Mouse (Mus musculus): ENCODE measurements around the gene Itgb8.

Itgb8 gene

DNA sequence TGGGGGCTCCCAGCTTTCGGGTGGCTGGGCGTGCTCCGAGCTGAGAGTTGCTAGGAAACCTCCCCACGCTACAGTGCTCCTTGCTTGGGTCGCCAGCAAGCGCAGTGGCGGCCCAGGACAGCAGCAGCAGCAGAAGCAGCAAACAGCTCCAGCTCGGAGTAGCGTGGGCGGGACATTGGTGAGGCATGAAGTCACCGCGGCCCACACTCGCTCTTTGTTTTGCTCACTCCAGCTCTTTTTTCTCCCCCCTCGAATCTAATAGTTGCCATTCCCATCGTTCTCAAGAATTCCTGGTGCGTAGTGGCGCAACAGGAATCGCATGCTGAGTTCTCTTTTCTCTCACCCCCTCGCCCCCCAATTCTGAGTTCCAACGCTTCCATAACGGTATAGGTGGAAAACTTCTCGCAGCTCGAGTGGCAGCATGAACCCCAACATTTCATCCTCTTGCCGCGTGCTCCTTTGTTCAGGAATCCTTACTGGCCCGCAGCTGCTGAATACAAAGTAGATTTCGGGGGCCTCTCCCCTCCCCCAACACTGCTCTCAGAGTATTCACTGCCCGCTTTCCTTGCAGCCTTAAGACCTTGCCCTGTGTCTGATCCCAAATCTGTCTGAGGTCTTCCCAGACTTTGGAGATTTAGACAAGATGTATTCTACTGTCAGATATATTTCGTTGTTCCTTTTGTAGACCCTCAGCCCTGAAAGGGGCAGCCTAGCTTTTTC, at the start of gene Itgb8:
TSS of gene Itgb8 (minus strand) at position 107 of the 720 bp plus-strand sequence.
- DNase-seq (ENCODE audit: low read depth, low spot score): peak; percentile 48

DNA sequence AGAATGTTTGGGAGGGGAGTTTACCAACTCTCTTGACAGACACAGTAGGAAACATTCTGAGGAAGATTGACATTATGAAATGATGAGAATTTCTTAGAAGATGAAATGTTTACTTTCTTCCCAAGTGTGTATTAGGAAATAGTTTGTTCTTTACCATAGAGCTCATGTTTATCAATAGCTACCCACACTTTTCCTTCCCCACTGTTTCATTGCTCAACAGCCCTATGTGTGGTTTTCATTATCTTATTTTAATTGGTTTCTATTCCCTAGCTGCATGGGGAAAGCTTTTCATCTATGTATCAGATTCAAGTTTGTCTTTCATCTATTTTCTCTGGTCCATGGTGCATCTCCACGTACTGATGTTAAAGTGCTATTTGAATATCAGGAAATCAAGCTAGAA, 37.7 kb upstream of the Itgb8 start:
- no peak for DNase-seq (ENCODE audit: low read depth, low spot score)

DNA sequence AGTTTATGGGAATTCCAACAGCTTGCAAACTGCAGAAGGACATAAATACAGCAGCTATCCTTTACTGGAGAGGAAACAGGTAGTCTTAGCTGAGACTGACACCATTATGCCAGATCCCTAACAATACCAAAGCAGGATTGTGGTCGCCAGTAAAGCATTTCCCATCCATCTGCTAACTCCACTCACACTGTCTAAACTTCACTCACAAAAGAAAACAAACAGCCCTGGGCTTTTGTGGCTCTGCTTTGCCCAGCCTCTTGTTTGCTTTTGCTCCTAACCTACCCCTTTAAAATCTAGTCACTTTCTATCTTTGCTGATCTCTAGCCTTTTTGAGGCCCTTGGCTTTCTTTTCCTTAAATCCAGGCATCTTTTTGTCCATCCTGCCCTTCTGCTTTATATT, 35.0 kb upstream of the Itgb8 start:
- no peak for DNase-seq (ENCODE audit: low read depth, low spot score)

DNA sequence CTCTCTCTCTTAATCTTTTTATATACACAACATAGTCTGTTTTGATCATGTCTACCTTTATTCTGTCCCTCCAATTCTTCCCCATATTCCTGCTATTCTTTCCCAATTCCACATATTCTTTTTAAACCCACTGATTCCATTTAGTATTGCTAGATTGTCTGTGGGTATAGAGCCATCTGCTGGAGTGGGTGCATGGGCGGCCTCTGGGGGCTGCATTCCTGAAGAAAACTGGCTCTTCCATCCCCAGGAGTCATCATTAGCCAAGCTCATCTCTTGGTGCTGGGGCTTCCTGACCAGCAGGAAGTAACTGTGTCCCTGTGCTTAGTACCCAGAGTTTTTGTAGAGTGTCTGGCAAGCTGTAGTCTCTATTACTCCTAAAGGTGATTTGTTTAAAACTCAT, 33.4 kb upstream of the Itgb8 start:
- no peak for DNase-seq (ENCODE audit: low read depth, low spot score)

DNA sequence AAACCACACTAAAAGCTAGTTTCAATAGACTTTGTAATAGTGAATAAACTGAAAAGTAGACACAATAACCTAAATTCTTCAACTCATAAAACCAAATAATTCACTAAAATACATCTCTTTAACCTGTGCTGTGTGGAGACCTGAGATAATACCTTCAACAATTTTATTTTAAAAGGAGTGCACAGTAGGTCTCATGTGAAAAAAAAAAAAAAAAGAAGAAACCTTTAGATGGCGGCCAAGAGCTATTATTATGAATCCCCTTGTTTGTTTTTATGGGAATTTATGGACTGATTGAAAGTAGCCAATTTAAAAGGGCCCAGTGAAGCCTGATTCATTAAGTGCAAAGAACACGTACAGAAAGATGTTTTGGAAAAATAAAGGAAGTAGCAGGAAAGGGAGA, 31.4 kb upstream of the Itgb8 start:
- no peak for DNase-seq (ENCODE audit: low read depth, low spot score)

DNA sequence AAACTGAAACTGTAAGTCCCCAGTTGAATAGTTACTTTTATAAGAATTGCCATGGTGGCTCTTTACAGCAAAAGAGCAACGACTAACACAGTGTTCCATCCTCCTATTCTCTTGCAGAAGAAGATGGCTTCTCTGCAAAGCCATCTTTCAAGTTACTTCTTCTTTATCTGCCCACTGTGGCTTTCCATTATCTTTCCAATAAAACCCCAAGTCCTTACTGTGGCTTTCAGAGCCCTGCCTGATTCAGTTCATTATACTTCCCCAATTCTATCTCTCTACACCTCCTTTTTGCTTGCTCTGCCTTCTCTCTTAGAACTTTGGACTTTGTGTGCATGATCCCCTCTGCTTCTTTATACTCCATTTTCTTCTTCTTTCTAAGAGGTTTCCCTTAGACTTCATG, 30.1 kb upstream of the Itgb8 start:
- DNase-seq (ENCODE audit: low read depth, low spot score): no peak

DNA sequence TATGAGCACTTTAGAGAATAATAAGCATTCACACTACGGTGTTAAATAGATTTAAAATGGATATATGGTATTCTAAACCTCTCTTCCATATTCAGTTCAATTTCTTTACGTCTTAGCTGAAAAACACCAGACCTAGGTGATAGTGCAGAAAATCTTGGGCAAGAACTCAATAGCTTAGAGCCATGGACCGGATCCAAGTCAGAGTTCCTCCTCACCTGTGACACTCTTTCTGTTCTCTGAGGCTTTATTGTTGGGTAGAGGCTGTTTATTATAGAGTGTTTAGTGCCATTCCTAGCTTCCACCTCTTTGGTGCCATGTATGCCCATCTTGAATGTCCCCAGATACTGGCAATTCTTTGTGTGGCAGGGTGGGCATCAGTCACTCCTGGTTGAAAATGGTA, 25.9 kb upstream of the Itgb8 start:
- no peak for DNase-seq (ENCODE audit: low read depth, low spot score)

DNA sequence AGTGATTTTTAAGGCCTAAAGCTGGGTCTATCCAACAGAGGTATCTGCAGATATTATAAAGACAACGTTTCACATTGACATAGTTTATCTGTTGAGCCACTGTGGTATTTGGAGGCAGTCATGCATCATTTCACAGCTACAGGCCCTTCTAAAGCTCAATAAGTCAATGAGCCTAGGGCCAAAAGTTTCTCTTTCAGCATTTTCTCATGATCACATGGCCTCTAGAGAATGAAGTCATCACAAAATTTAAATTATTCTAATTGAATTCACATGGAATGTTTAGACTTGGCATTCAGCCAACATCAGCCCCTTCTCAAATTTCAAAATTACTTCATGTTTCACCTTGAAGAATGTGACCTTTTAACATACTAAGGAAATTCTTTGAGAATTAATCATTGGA, 10.0 kb upstream of the Itgb8 start:
- DNase-seq (ENCODE audit: low read depth, low spot score): no peak

DNA sequence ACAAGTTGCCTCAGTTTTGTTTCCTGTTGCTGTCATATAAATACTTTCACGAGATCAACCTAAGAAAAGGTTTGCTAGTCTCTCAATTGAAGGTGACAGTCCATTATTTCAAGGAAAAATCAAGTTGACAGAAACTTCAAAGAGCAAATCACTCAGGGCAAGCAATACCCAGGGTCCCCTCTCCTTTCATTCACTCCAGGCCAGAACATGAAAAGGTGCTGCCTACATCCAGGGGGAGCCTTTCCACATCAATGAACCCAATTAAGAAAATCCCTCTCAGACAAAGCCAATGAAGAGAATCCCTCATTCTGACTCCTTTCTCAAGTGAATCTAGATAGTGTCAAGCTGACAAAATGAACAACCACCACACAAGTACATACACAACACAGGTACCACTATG, 2.5 kb upstream of the Itgb8 start:
- DNase-seq (ENCODE audit: low read depth, low spot score): no peak

DNA sequence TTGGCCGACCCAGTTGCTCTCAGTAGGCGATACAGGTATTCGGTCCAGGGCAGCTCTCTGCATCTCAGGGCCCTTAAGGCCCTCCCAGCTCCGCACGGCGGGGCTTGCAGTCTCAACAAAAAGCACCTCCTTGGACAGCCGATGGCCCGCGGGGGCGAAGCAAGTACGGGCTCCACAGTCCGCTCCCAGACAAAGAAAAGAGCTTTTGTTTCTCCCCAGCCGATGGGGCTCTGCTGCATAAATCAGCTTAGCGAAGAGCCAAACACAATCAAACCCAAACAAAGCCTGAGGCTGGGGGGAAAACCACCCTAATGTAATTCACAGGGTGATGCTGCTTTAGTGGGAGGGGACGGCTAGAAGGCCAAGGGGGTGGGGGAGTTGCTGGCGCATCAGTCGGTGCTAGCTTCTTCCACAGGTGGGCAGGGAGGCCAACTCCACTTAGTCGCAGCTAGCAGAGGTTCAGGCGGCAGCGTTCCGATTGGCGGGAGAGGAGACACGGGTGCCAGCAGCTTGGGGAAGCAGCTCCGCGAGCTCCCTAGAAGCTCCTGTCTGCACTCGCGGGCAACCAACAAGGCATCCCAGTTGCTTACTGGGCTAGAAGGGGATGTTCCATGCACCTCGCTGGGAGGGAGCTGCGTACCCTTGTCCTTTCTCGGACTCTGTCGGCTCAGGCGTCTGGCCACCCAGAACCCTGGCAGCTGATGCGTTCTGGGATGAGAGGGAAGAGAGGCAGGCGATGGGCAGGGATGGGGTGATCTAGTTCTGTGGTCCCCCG, 494 bp downstream of the Itgb8 start:
- DNase-seq (ENCODE audit: low read depth, low spot score): peak; percentile 63

DNA sequence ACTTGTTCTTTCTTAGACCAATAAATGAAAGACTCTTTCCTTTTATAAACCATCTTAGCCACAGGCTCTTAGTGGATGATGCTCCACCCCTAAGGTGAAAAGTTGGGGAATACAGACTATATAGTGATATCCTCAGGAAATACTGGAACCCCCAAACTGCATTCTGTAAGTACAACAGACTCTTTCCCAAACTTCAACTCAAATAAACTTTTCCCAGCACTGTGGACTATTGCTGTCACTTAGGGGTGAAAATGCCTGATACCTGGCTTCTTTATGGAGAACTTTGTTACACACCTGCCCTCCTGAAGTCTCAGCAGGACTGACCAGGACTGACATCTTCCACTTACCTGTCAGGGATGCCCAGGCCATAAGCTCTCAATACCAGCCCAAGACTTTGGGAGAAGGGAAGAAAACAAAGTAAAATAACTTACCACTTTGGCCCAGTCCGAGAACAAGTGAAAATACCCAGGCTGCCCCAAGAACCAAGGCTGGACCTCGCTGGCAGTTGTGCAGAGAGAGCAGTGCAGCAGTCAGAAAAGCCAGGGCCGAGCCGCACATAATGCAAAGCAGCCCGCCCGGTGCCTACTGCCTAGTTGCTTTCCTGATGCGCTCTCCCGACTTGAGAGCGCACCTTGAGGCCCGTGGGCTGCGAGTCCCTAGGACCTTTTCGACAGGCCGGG, 1.2 kb downstream of the Itgb8 start:
- no peak for DNase-seq (ENCODE audit: low read depth, low spot score)

DNA sequence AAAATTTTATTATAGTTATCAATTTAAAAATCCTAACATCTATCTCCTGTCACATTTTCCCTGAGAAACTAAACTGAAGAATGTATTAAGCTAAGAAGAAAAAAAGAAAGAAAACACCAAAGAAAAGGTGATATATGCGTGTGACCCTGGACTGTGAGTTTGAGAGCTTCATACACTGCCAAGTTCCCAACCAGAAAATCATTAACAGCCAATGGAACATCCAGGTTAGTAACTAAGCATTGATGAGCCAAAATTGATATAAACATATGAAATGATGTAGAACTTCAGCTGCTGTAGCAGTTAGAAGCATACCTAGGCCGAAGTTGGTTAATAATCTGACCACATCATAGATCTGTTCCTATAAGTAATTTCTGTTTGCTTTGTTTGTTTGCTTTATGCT, 6.8 kb downstream of the Itgb8 start:
- DNase-seq (ENCODE audit: low read depth, low spot score): no peak

DNA sequence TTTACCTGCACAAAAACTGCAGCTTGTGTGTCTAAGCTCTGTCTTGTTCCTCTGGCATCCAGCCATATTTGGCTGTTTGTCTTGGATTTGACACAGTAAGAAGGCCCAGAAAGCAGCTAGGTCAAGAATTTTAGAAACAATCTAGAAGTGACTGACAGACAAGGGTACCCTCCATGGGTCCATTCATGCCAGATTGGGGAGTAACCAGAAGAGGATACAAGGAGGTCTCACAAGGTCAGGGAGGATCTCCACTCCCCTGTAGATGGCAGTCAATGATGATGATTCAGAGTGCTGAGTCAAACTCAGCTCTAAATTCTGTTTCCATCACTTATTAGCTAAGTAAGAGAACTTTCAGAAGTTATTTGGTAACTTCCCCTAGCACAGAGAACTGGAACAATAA, 8.2 kb downstream of the Itgb8 start:
- no peak for DNase-seq (ENCODE audit: low read depth, low spot score)

DNA sequence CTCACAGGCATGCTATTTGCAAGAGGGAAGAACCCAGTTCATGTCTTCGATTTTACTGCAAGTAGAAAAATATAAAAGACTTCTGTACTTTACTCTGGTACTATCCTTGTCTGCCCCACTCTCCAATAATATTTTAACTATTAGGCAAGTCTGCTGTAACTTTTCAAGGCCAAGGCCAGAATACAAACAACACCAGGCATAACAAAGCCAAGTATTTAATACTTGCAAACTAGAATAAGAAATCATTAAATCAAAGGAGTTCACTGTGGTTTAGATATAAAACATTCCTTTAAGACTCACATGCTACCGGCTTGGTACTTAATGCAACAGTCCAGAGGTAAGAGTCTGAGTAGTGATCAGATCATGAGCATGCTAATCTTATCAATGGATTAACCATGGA, 9.0 kb downstream of the Itgb8 start:
- no peak for DNase-seq (ENCODE audit: low read depth, low spot score)

DNA sequence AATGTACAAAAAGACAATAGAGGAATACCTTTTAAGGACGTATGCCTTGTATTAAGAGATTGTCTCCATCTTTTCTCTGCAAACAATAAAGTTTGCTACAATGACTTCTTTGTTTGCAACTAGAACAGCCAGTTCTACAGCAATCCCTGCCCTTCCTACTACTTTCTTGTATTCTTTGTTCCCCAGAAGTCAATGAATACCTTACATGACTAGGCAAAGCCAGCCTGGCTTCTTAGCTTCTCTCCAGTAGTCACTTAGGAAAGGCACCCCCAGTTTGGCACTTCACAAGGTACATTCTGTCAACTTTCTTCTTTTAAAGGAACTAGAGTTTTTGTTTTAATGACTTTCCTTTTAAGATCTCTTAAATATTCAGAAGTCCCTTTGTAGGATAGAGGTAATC, 10.7 kb downstream of the Itgb8 start:
- DNase-seq (ENCODE audit: low read depth, low spot score): no peak

DNA sequence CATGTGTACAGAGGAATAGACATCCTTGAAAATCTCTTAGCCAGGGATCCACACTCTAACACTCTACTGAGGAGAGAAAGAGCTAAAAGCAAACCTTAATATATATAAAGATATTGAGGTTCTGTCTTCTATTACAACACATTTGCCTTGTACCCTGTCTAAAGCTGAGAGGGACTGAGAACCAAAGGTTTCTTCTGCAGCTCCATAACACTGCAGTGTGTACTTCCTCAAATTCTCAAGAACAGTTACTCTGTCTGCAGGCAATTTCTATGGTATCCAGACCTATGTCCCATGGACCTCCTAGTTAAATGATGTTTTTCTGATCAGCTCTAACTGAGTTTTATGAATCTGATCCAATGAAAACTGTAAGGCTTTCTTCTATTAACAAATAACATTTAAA, 13.9 kb downstream of the Itgb8 start:
- DNase-seq (ENCODE audit: low read depth, low spot score): no peak

DNA sequence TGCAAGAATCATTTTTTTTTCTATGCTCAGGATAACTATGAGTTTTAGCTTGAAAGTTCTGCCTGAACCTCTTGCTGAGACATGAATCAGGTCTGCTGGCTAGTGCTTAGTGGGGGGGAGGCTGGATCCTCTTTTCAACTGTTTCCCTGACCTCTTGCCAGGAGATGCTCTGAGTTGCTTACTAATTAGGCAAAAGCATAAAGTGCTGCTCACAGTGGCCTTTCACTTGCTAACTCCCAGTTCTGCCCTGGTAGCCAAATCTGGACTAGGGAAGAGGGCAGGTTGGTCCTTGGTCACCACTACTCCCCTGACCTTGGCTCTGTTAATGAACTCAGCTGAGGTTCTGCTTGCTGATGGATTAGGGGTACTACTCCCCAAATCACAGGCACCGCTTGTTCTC, 19.2 kb downstream of the Itgb8 start:
- no peak for DNase-seq (ENCODE audit: low read depth, low spot score)

DNA sequence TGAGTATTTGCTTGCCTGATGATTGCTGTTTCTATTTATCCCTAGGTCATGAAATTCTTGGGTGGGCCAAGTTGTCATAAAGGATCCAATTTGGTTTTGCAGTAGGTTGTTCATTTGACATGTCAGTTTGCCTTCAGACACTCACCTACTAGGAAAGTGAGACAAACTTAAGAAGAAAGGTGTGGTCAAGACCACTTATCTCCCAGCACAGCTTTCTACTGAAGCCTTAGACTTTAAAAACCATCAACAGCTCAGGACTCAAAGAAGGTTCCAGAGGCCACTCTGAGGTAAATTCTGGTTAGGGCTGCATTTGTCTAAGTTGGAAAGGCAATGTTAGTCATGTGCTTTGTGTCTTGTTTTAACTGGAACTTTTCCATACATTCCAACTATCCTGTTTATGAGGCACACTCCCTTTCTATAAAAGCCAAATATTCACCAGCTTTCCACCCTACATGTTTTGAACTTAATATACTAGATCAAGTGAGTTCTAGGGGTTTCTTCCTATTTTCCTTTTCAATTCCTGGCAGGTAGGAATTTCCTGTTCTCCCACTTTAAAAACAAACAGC, 20.8 kb downstream of the Itgb8 start:
- DNase-seq (ENCODE audit: low read depth, low spot score): no peak

DNA sequence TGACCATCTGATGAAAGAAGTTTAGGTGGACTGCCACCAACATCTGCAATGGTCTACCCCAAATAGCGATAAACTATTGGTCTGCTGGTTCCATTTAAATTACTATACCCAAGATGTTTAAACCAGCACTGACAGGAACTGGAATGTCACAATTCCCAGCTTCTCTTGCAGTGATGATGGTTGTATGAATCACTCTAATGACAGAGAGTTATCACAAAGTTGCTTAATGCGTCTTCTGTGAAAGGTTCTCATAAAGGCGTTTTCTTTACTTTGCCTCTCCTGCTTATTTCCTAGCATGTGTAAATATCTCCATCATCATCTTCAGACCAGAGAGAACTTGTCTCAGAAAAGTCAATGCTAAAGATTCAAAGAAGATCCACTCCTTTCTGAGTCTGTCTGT, 23.4 kb downstream of the Itgb8 start:
- no peak for DNase-seq (ENCODE audit: low read depth, low spot score)

DNA sequence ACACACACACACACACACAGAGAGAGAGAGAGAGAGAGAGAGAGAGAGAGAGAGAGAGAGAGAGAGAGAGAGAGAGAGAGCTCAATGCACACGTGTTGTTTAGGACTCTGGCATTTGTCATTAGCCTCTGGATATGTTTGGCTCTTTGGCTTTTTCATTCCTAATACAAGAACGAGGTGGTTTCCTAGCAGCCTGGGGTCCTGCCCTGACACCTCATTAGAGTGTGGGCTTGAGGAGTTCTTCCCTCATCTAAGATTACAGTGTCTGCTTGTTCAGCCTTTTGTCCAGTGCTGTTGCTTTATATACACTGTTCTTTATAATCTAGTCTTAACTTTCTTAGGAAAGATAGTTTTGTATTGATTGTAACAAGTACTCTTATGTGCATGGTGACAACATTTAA, 27.1 kb downstream of the Itgb8 start:
- DNase-seq (ENCODE audit: low read depth, low spot score): no peak

DNA sequence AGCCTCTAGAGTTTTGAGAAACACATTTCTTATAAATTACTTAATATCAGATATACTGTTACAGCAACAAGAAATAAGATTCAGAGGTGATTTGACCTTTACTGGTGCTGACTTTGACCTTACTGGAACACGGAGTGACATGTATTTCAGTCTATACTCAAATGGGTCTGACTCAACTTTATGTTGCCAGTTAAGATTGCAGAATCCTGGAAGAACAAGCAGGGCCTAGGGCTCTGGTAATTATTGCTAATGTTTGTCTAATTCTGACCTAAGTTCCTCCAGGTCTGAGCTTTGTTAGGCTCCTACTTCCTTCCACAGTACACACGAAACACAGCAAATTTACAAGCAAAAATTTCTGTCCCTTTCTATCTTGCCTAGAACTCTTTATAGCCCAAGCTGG, 28.0 kb downstream of the Itgb8 start:
- no peak for DNase-seq (ENCODE audit: low read depth, low spot score)

DNA sequence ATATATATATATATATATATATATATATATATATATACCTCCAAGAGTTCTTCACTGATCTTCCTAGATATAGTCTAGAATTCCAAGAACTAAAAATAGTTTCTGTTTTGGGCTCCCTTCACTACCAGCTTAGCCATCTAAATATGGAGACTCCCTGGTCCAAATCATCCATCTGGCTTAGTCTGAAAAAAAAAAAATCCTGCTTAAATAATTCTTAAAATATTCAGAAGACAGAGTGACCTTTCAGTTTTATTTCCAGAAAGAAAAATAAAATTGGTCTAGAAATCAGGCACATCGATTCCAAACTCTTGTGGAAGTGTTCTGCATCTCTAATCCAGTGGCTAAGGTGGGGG, 28.6 kb downstream of the Itgb8 start:
- no peak for DNase-seq (ENCODE audit: low read depth, low spot score)

Measured in ES-CJ7 (cell line).